Mouse (Mus musculus) thymus, adult 2 months (tissue): ENCODE data around the gene Fry.
"Not testable (repeated sequence)": the region's sequence is repeated elsewhere in the genome, so short reads cannot be mapped to it uniquely, and the experiment has no call there.

ENCODE experiments used
- CTCF ChIP-seq: fragments of 200-500 bp; IDR thresholded peaks from 2 replicates; pipeline ENCODE4 v1.5.1; 2012; ENCODE audit warnings: mild to moderate bottlenecking, control low read depth, low read length, moderate library complexity, borderline replicate concordance; ENCODE audit not compliant: control insufficient read depth, poor library complexity, insufficient read depth; ENCODE audit errors: extremely low read depth
- POLR2A ChIP-seq: fragments of 200-500 bp; IDR thresholded peaks from 2 replicates; pipeline ENCODE4 v1.6.1; 2012; ENCODE audit warnings: mild to moderate bottlenecking, low read length, control low read depth, moderate library complexity; ENCODE audit not compliant: control insufficient read depth, poor library complexity, insufficient read depth; ENCODE audit errors: extremely low read depth

GRCm38 (mm10) chr5:150491573-150492173 lies 373.2 kb downstream of the Fry start:
- not testable (repeated sequence) for TF ChIP-seq POLR2A, CTCF
